Mouse (Mus musculus) gastrocnemius, adult 2 months (tissue): ENCODE measurements around the gene Hoxb1. TPM values are rescaled to one million over a fixed set of nuclear protein-coding genes. Genes with fewer than 3 reads are reported as not detected.

Experiments
- DNase-seq: peaks from one replicate; pipeline ENCODE4 v3.0.0; 2022
- H3K27ac ChIP-seq: fragments of 200-600 bp; 2 replicates; pipeline ENCODE4 v1.8.1; 2022; ENCODE audit warnings: mild to moderate bottlenecking
- H3K4me3 ChIP-seq: fragments of 200-600 bp; 2 replicates; pipeline ENCODE4 v1.8.1; 2022; ENCODE audit warnings: mild to moderate bottlenecking, moderate library complexity
- CTCF ChIP-seq: fragments of 200-600 bp; IDR thresholded peaks from 2 replicates; pipeline ENCODE4 v1.8.1; 2022; ENCODE audit warnings: antibody characterized with exemption, mild to moderate bottlenecking, moderate library complexity
- intact Hi-C: fragments of 180-260 bp; cut with DNase I; formaldehyde crosslinking; loops from one replicate; pipeline ENCODE4 v1.15.1; 2025
- total RNA-seq, 2 experiments: library from RNA; stranded (reverse); gene quantifications; 2 replicates each; pipeline ENCODE4 v1.2.3; 2021

Hoxb1 gene
- total RNA-seq, 2 experiments from 2014 or later = not detected

- Histone ChIP-seq H3K27ac (no peak overlapping the region), H3K4me3 (no peak overlapping the region)
- TF ChIP-seq CTCF = no peak
- DNase-seq = no peak
- intact Hi-C loops = no loop called here
Observed at GRCm38 (mm10) chr11:96348141-96348928, 17.2 kb upstream of the Hoxb1 start.

DNA sequence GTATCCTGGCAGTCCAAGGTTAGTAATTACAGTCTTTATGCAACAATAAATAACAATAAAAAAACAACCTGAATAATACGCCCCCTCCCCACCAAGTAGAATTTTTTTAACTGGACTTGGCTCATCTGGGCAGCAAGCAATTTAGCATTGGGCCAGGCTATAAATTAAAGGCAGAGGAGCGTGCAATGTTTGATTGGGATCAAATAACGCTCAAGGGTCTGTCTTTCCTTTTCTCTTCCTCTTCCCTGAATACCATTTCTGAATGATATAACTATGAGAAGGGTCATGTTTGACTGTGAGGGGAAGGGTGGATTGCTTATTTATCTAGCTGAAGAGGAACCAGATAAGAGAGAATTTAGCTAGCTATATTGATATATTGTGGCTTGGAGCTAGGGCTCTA, 16.6 kb upstream of the Hoxb1 start:
- Histone ChIP-seq H3K4me3 (no peak overlapping the region), H3K27ac (no peak overlapping the region)
- intact Hi-C loops = no loop called here
- DNase-seq = no peak
- TF ChIP-seq CTCF = no peak

- H3K4me3 ChIP-seq = no peak overlapping the region
- TF ChIP-seq CTCF = no peak
- no peak overlapping the region for H3K27ac ChIP-seq
- no peak for DNase-seq
- intact Hi-C loops = loop anchor here (5.0 kb wide), 2 partner anchors 37 to 58 kb away; no protein-coding TSS in a partner anchor
Observed at GRCm38 (mm10) chr11:96349491-96350340, 15.8 kb upstream of the Hoxb1 start.

DNA sequence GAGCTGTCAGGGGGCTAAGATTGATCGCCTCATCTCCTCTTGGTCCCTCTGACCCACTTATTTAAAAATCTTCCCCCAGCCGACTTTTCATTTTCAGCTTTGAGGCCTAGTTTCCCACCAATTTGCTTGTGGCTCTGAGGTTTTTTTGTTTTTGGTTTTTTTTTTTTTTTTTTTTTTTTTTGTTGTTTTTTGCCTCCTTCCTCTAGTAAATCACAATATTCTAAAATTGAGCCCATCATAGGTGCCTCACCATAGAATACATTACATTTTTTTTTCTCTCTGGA, 15.3 kb upstream of the Hoxb1 start, which contains the start of gene Hoxb2:
Gene Hoxb2 (plus strand): TSS at position 185 of the 284 bp plus-strand sequence.
- DNase-seq = no peak
- H3K27ac ChIP-seq = peak within 1 kb of the TSS; percentile 3; the same call in 1 of the 2 replicates
- TF ChIP-seq CTCF = no peak
- peak within 1 kb of the TSS; percentile 69 for H3K4me3 ChIP-seq
- intact Hi-C loops = loop anchor here (5.0 kb wide), 2 partner anchors 38 to 57 kb away; no protein-coding TSS in a partner anchor

- intact Hi-C loops = loop anchor here (5.0 kb wide), 2 partner anchors 38 to 57 kb away; no protein-coding TSS in a partner anchor
- Histone ChIP-seq H3K27ac (no peak overlapping the region), H3K4me3 (no peak overlapping the region)
- no peak for DNase-seq
- TF ChIP-seq CTCF = no peak
Observed at GRCm38 (mm10) chr11:96350791-96351190, 14.8 kb upstream of the Hoxb1 start.

DNA sequence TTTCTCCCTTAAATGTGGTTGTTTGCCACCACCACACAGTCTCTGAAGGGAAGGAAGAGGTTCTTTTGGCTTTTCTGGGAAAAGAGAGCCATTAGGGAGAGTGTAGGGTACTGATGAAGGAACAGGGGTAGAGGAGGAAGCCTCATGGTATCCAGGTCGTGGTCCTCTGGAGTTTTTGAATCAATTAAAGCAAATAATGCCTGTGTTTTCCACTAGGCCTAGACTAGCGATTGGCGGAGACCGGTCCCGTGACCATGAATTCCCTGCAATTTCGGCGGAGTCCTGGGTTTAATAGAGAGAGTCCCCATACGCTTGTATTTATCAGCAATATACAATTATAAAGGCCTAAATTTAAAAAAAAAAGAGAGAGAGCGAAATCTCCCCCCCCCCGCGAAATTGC, 14.2 kb upstream of the Hoxb1 start:
- intact Hi-C loops = loop anchor here (5.0 kb wide), 2 partner anchors 39 to 56 kb away; no protein-coding TSS in a partner anchor
- no peak for TF ChIP-seq CTCF
- peak overlapping the region; percentile 69 for H3K4me3 ChIP-seq
- DNase-seq = no peak
- H3K27ac ChIP-seq = peak overlapping the region; percentile 3; the same call in 1 of the 2 replicates

- DNase-seq = no peak
- Histone ChIP-seq H3K27ac (peak overlapping the region; percentile 77), H3K4me3 (peak overlapping the region; percentile 69)
- no peak for TF ChIP-seq CTCF
- intact Hi-C loops = loop anchor here (5.0 kb wide), 2 partner anchors 40 to 55 kb away; no protein-coding TSS in a partner anchor
Observed at GRCm38 (mm10) chr11:96351831-96352230, 13.7 kb upstream of the Hoxb1 start.

DNA sequence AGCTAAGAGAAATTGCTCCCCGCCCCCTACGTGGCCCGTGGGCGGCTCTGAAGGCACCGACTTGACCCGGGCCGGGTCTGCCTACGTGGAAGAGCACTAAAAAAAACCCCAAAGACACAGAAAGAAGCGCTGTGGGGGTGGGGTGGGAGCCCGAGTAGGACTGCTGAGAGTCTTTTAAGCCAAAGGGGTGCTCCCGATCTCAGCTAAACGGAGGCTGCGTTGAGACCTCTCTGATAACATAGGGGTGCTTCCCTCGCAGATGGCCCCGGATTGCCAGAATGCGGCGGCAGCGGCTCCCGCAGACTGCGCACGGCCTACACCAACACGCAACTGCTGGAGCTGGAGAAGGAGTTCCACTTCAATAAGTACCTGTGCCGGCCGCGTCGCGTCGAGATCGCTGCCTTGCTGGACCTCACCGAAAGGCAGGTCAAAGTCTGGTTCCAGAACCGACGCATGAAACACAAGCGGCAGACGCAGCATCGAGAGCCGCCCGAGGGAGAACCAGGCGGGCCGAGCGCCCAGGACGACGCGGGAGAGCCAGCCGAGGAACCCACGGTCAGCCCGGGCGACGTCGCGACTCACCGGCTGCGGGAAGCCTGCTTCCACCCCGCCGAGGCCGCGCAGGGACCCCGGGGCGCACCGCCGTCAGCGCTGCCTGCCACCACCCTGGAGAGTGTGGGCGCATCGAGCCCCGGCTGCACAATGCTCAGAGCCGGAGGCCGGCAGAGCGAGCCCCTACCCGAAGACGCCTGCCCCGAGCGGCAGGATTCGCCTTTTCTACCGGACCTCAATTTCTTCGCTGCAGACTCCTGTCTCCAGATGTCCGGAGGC, 12.6 kb upstream of the Hoxb1 start:
- TF ChIP-seq CTCF = no peak
- intact Hi-C loops = loop anchor here (5.0 kb wide), 2 partner anchors 41 to 54 kb away; no protein-coding TSS in a partner anchor
- Histone ChIP-seq H3K4me3 (peak overlapping the region; percentile 69), H3K27ac (peak overlapping the region; percentile 77)
- peak; percentile 34 for DNase-seq

DNA sequence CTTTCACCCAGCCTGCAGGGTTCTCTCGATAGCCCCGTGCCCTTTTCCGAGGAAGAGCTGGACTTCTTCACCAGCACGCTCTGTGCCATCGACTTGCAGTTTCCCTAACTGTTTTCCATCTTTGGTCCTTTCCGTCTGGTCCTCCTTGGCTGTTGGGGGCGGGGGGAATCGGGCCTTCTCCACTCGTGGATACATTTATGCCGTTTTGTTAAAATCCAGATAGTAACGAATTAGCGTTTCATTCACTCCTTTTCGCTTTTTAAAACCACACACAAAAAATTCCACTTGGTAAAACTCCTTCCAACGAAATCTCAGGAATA, 12.1 kb upstream of the Hoxb1 start:
- Histone ChIP-seq H3K27ac (peak overlapping the region; percentile 77), H3K4me3 (peak overlapping the region; percentile 69)
- no peak for TF ChIP-seq CTCF
- DNase-seq = no peak
- intact Hi-C loops = loop anchor here (5.0 kb wide), 2 partner anchors 41 to 54 kb away; no protein-coding TSS in a partner anchor

GRCm38 (mm10) chr11:96353939-96354338, 11.6 kb upstream of the Hoxb1 start:
- Histone ChIP-seq H3K4me3 (peak overlapping the region; percentile 69), H3K27ac (peak overlapping the region; percentile 77)
- DNase-seq = no peak
- no peak for TF ChIP-seq CTCF
- intact Hi-C loops = loop anchor here (5.0 kb wide), 2 partner anchors 42 to 53 kb away; no protein-coding TSS in a partner anchor

- H3K27ac ChIP-seq = peak overlapping the region; percentile 77
- TF ChIP-seq CTCF = no peak
- peak overlapping the region; percentile 69 for H3K4me3 ChIP-seq
- intact Hi-C loops = loop anchor here (5.0 kb wide), 2 partner anchors 42 to 53 kb away; no protein-coding TSS in a partner anchor
- no peak for DNase-seq
Observed at GRCm38 (mm10) chr11:96354376-96354775, 11.2 kb upstream of the Hoxb1 start.

DNA sequence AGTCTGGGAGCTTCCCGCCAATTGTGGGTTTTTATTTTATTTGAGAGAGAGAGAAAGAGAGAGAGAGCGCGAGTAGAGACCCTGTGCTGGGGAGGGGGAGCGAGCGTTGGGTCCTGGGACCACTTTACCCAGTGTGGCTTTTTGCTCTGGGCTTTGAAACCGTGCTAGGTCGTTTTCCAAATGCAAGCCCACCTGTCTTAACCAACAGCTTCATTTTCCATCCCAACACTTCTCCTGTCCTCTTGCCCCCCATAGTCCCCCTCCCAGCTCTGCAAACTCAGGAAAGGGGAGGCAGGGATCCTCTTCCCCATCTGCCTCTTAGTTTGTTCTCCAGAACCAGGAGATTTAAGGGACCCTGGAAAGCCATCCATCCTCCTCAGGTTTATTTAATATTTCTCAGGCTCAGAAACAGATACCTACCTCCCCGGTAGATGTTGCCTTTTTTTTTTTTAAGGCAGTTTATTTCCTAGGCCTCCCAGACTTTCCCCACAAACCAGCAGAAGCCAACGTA, 10.7 kb upstream of the Hoxb1 start:
- no peak for DNase-seq
- Histone ChIP-seq H3K4me3 (peak overlapping the region; percentile 69), H3K27ac (peak overlapping the region; percentile 77)
- intact Hi-C loops = loop anchor here (5.0 kb wide), 2 partner anchors 43 to 52 kb away; no protein-coding TSS in a partner anchor
- no peak for TF ChIP-seq CTCF
